Mouse (Mus musculus) lung, embryonic 14.5 days (tissue): ENCODE data around the gene Rsph10b. TPM values are rescaled to one million over a fixed set of nuclear protein-coding genes. Genes with fewer than 3 reads are reported as not detected.

ENCODE experiments used
- ATAC-seq: fragments of 200-750 bp; cut with Nextera tagmentation; 2 replicates; pipeline ENCODE4 v1.8.0; 2017; ENCODE audit warnings: mild to moderate bottlenecking, moderate TSS enrichment, moderate library complexity; ENCODE audit not compliant: insufficient read depth
- DNase-seq: peaks from one replicate; pipeline ENCODE4 v3.0.0-alpha.2; 2015
- H3K27ac ChIP-seq: fragments of 300-500 bp; sonication (generic); 2 replicates; pipeline ENCODE4 v1.5.1; 2014; ENCODE audit warnings: low read depth, mild to moderate bottlenecking, moderate library complexity
- H3K27me3 ChIP-seq: fragments of 300-500 bp; sonication (generic); 2 replicates; pipeline ENCODE4 v1.6.1; 2014; ENCODE audit warnings: low read length, control low read depth; ENCODE audit not compliant: insufficient read depth
- H3K36me3 ChIP-seq: fragments of 300-500 bp; sonication (generic); 2 replicates; pipeline ENCODE4 v1.6.1; 2014; ENCODE audit warnings: control low read depth; ENCODE audit not compliant: insufficient read depth
- H3K4me1 ChIP-seq: fragments of 300-500 bp; sonication (generic); 2 replicates; pipeline ENCODE4 v1.6.1; 2014; ENCODE audit warnings: antibody characterized with exemption, control low read depth; ENCODE audit not compliant: insufficient read depth
- H3K4me2 ChIP-seq: fragments of 300-500 bp; sonication (generic); 2 replicates; pipeline ENCODE4 v1.6.1; 2014; ENCODE audit warnings: mild to moderate bottlenecking
- H3K4me3 ChIP-seq: fragments of 300-500 bp; sonication (generic); 2 replicates; pipeline ENCODE4 v1.5.1; 2014; ENCODE audit warnings: low read depth, low read length
- H3K9ac ChIP-seq: fragments of 300-500 bp; sonication (generic); 2 replicates; pipeline ENCODE4 v1.6.1; 2014
- H3K9me3 ChIP-seq: fragments of 300-500 bp; sonication (generic); 2 replicates; pipeline ENCODE4 v1.6.1; 2016; ENCODE audit warnings: low read depth, low read length, control low read depth
- CTCF ChIP-seq: IDR thresholded peaks from 2 replicates; pipeline ENCODE4 v1.5.1; 2016; ENCODE audit warnings: antibody characterized with exemption, low read depth
- WGBS: fragments of 180-500 bp; shearing (Covaris S2); extraction: QIAGEN DNeasy Blood & Tissue Kit; methylation state at CpG from one replicate; pipeline ENCODE4 v1.1.7; 2014; 5-methylcytosine and 5-hydroxymethylcytosine counted together
- polyA plus RNA-seq: library from polyadenylated mRNA; unstranded; fragments of >200 nt; fragmentation: Nextera tagmentation; extraction: Ambion mirVana; gene quantifications from 2 replicates; pipeline ENCODE4 v1.2.1, GENCODE M21; 2014

The Rsph10b gene
- polyA plus RNA-seq, 1 experiment from 2014 or later = 0.33 TPM

DNA sequence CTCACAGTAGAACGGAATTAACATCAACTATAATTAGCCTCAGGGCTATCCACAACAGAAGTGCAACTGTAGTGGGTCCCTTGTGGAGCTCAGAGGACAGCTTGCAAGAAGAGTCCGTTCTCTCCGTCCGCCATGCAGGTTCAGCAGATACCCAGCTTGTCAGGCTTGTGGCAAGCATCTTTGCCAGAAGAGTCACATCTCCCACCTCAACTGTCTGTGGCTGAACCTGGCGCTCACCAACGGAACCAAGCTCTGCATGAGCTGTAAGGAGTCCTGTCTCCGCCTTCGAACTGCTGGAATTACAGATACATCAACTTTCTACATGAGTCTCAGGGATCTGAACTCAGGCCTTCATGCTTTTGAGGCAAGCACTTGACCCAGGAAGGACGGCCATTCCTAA lies 3.3 kb downstream of the Rsph10b start:
- Histone ChIP-seq H3K9ac (no peak overlapping the region), H3K36me3 (peaks cover 12% of the 10 kb centered on the region), H3K4me1 (no peaks in the 10 kb centered on the region), H3K27ac (no peak overlapping the region), H3K9me3 (no peaks in the 10 kb centered on the region), H3K27me3 (no peaks in the 10 kb centered on the region), H3K4me3 (no peak overlapping the region), H3K4me2 (no peak overlapping the region)
- ATAC-seq = no peak
- 84% methylated on average over 9 of the region's 9 CpGs for WGBS
- no peak for TF ChIP-seq CTCF
- no peak for DNase-seq

DNA sequence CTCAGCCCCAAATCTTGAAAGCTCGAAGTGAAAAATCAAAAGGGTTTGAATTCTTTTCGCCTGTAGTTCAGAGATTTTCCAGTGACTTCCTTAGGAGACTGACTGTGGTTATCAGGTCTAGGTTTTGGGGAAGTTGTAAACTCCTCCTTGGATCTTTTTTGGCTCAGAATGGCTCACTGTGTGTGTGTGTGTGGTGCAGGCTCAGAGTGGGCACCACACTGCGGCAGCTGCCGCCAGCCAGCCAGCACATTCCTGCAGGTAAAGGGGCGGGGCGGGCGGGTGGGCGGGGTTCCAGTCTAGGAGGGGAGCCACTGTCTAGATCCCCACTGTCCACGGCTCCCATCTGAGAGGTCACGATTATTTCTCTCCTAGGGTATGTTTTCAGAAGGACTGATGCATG lies 8.8 kb downstream of the Rsph10b start:
- DNase-seq (peak; percentile 15), ATAC-seq (peak; percentile 44; the same call in 1 of the 2 replicates)
- Histone ChIP-seq H3K27ac (no peak overlapping the region), H3K4me1 (no peaks in the 10 kb centered on the region), H3K9ac (no peak overlapping the region), H3K9me3 (no peaks in the 10 kb centered on the region), H3K27me3 (no peaks in the 10 kb centered on the region), H3K36me3 (no peaks in the 10 kb centered on the region), H3K4me2 (no peak overlapping the region), H3K4me3 (no peak overlapping the region)
- WGBS = 27% methylated on average over 10 of the region's 10 CpGs
- no peak for TF ChIP-seq CTCF

DNA sequence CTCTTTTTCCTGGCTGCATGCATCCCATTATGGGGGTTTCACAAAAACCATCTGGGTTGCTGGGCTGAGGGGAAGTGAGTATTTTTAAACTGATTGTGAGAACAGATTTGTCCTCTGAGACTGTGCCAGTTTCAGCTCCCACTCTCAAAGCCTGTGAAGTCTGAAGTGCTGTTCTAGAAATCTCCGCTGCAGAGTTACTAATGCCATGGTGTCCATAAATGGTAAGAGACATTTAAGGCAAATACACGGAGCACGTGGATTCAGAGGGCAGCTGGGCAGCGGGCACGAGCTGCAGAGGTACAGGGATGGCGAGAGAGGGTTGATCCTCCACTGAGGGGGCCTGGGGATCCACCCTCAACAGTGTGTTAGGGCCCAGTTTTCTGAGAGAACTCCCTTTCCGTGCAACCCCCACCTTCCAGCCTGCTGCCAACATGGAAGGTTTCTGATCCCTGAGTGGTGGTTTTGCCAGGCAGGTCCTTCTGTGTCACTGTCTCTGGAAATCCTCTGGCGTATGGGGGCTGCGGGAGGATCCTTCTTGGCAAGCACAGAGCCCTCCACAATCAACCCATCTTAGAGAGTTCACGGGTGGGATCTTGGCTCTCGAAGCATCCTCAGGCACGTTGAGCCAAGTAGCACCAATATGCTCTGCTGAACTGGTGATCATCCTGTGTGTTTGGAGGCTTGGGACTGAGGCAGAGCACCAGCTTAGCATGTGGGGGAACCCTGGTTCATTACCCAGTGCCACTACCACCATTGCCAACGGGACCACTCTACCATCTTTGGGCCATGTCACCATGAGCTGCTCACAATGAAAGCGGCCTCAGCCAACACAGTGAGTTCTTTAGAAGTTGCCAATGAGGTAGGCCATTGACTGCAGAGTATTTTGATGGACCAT lies 10.6 kb downstream of the Rsph10b start:
- DNase-seq (no peak), ATAC-seq (no peak)
- Histone ChIP-seq H3K27me3 (no peaks in the 10 kb centered on the region), H3K4me2 (no peak overlapping the region), H3K36me3 (no peaks in the 10 kb centered on the region), H3K9ac (no peak overlapping the region), H3K4me1 (no peaks in the 10 kb centered on the region), H3K27ac (no peak overlapping the region), H3K4me3 (no peak overlapping the region), H3K9me3 (no peaks in the 10 kb centered on the region)
- WGBS = 85% methylated on average over 14 of the region's 14 CpGs
- TF ChIP-seq CTCF = no peak

DNA sequence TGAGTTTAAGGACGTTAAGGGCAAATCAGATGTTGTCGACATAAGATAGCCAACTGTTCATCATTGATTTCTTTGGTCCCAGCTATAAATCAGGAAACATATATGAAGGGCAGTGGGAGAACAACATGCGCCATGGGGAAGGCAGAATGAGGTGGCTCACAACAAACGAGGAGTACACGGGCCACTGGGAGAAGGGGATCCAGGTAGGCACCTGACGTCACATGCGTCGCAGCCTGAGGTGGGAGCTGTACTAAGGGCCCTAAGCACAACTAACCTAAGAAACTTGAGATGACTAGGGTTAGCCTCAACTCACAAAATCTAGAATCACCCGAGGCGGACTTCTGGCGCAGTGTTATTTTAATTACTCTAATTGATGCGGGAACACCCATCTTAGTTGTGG lies 15.5 kb downstream of the Rsph10b start:
- WGBS = 85% methylated on average over 12 of the region's 12 CpGs
- H3K9ac ChIP-seq = no peak overlapping the region
- H3K27ac ChIP-seq = no peak overlapping the region
- TF ChIP-seq CTCF = no peak
- ATAC-seq (no peak), DNase-seq (no peak)
- H3K36me3 ChIP-seq = no peaks in the 10 kb centered on the region
- no peak overlapping the region for H3K4me2 ChIP-seq
- no peak overlapping the region for H3K4me3 ChIP-seq
- no peaks in the 10 kb centered on the region for H3K9me3 ChIP-seq
- H3K27me3 ChIP-seq = no peaks in the 10 kb centered on the region
- H3K4me1 ChIP-seq = no peaks in the 10 kb centered on the region

DNA sequence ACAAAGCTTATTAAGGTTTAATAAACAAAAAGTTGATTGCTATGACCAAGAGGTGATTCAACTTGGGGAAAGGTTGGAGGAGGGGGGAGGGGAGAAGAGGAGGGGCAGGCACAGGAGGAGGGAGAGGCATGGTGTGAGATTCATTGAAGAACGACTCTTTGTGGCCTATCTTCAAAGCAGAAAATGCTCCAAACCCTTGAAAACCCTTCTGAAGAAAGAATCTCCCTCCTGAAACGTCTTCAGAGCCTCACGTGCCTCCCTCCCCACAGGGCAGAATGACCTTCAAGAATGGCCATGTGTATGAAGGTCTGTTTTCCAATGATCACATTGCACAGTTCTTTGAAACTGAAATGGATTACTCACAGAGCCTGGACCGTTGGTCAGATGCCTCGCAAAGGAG lies 17.2 kb downstream of the Rsph10b start:
- no peaks in the 10 kb centered on the region for H3K4me1 ChIP-seq
- ATAC-seq = no peak
- 47% methylated on average over 5 of the region's 5 CpGs for WGBS

DNA sequence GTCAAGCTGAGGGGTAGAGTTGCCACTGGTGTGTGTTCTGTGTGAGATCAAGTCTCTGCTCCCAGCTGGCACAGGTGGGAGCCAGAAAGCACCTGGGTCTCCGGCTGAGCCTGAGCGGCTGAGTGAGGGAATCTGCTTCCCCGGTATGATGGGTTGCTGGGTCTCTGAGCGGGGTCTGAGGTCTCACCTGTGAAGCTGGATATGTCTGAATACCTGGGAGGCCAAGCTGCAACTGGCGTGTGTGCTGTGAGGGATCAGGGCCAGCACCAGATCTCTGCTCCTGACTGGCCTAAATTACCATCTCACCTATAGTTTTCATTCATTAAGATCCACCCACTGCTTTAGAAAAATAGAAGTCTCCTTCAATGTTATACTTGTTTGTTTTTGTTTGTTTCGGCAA lies 24.3 kb downstream of the Rsph10b start:
- no peak for TF ChIP-seq CTCF
- H3K27me3 ChIP-seq = no peaks in the 10 kb centered on the region
- H3K9ac ChIP-seq = no peak overlapping the region
- 90% methylated on average over 6 of the region's 6 CpGs for WGBS
- H3K36me3 ChIP-seq = no peaks in the 10 kb centered on the region
- DNase-seq = no peak
- H3K4me3 ChIP-seq = no peak overlapping the region
- H3K27ac ChIP-seq = no peak overlapping the region
- H3K9me3 ChIP-seq = no peaks in the 10 kb centered on the region
- no peak for ATAC-seq
- no peak overlapping the region for H3K4me2 ChIP-seq
- no peaks in the 10 kb centered on the region for H3K4me1 ChIP-seq

More for the DNA sequence above, 17.2 kb downstream of the Rsph10b start:
- Histone ChIP-seq H3K9me3 (no peaks in the 10 kb centered on the region), H3K27me3 (no peaks in the 10 kb centered on the region), H3K9ac (no peak overlapping the region), H3K27ac (no peak overlapping the region), H3K4me2 (no peak overlapping the region), H3K36me3 (no peaks in the 10 kb centered on the region), H3K4me3 (no peak overlapping the region)
- no peak for TF ChIP-seq CTCF
- no peak for DNase-seq

DNA sequence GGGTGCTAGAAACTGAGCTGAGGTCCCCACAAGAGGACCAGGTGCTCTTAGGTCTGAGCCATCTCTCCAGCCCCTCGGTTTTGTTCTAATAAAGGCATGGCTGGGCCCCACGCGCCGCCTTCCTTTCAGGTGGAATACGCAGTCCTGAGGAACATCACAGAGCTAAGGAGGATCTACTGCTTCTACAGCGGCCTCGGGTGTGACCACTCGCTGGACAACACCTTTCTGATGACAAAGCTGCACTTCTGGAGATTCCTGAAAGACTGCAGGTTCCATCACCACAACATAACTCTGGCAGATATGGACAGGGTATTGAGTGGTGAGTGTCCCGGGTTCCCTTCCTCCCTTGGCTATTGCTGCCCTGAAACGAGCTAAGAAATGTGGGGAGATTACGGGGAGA lies 26.7 kb downstream of the Rsph10b start:
- H3K9me3 ChIP-seq = no peaks in the 10 kb centered on the region
- H3K9ac ChIP-seq = no peak overlapping the region
- no peaks in the 10 kb centered on the region for H3K27me3 ChIP-seq
- no peak overlapping the region for H3K4me3 ChIP-seq
- H3K4me2 ChIP-seq = no peak overlapping the region
- no peaks in the 10 kb centered on the region for H3K4me1 ChIP-seq
- 89% methylated on average over 11 of the region's 11 CpGs for WGBS
- no peaks in the 10 kb centered on the region for H3K36me3 ChIP-seq
- H3K27ac ChIP-seq = no peak overlapping the region
- no peak for TF ChIP-seq CTCF
- DNase-seq (no peak), ATAC-seq (no peak)
